Mouse (Mus musculus): ENCODE data around the gene Camk1g.
A peak's percentile ranks its signal among the peaks of the same experiment; 100 is the strongest.

The Camk1g gene

GRCm38 (mm10) chr1:193376478-193377134 is 6.5 kb upstream of the Camk1g start:
- DNase-seq (ENCODE audit: inconsistent ontology term) = no peak

GRCm38 (mm10) chr1:193373906-193374413 is 3.9 kb upstream of the Camk1g start:
- DNase-seq (ENCODE audit: inconsistent ontology term) = no peak

- no peak for DNase-seq (ENCODE audit: inconsistent ontology term)
These were observed 1.0 kb downstream of the Camk1g start for GRCm38 (mm10) chr1:193369091-193369490.

- DNase-seq (ENCODE audit: inconsistent ontology term) = peak; percentile 65
These were observed 2.0 kb downstream of the Camk1g start for GRCm38 (mm10) chr1:193368055-193368454.

GRCm38 (mm10) chr1:193363801-193364231 is 6.3 kb downstream of the Camk1g start:
- no peak for DNase-seq (ENCODE audit: inconsistent ontology term)

- DNase-seq (ENCODE audit: inconsistent ontology term) = no peak
These were observed 8.0 kb downstream of the Camk1g start for GRCm38 (mm10) chr1:193362078-193362477.

GRCm38 (mm10) chr1:193361181-193361580 is 8.9 kb downstream of the Camk1g start:
- DNase-seq (ENCODE audit: inconsistent ontology term) = no peak

GRCm38 (mm10) chr1:193359199-193359598 is 10.9 kb downstream of the Camk1g start:
- no peak for DNase-seq (ENCODE audit: inconsistent ontology term)

GRCm38 (mm10) chr1:193351583-193351982 is 18.5 kb downstream of the Camk1g start:
- peak; percentile 75 for DNase-seq (ENCODE audit: inconsistent ontology term)

GRCm38 (mm10) chr1:193350546-193350801 is 19.6 kb downstream of the Camk1g start:
- no peak for DNase-seq (ENCODE audit: inconsistent ontology term)

GRCm38 (mm10) chr1:193349702-193350545 is 20.2 kb downstream of the Camk1g start:
- no peak for DNase-seq (ENCODE audit: inconsistent ontology term)

GRCm38 (mm10) chr1:193348261-193348962 is 21.7 kb downstream of the Camk1g start:
- DNase-seq (ENCODE audit: inconsistent ontology term) = no peak

- no peak for DNase-seq (ENCODE audit: inconsistent ontology term)
These were observed 23.2 kb downstream of the Camk1g start for GRCm38 (mm10) chr1:193346908-193347307.

- DNase-seq (ENCODE audit: inconsistent ontology term) = no peak
These were observed 25.1 kb downstream of the Camk1g start for GRCm38 (mm10) chr1:193344976-193345375.

- DNase-seq (ENCODE audit: inconsistent ontology term) = no peak
These were observed 26.2 kb downstream of the Camk1g start for GRCm38 (mm10) chr1:193343853-193344252.

- peak; percentile 72 for DNase-seq (ENCODE audit: inconsistent ontology term)
These were observed 27.7 kb downstream of the Camk1g start for GRCm38 (mm10) chr1:193342198-193342946.

GRCm38 (mm10) chr1:193338363-193338995 is 31.6 kb downstream of the Camk1g start:
- DNase-seq (ENCODE audit: inconsistent ontology term) = no peak

GRCm38 (mm10) chr1:193337787-193338310 is 32.2 kb downstream of the Camk1g start:
- DNase-seq (ENCODE audit: inconsistent ontology term) = no peak

- DNase-seq (ENCODE audit: inconsistent ontology term) = no peak
These were observed 33.1 kb downstream of the Camk1g start for GRCm38 (mm10) chr1:193337018-193337321.

- no peak for DNase-seq (ENCODE audit: inconsistent ontology term)
These were observed 33.7 kb downstream of the Camk1g start for GRCm38 (mm10) chr1:193336122-193337017.

Data from Muller cell, postnatal 12 days (primary cell).